Mouse (Mus musculus) forebrain, embryonic 16.5 days (tissue): ENCODE data around the gene Gucy1b1. TPM values are rescaled to one million over a fixed set of nuclear protein-coding genes. Genes with fewer than 3 reads are reported as not detected.

Source experiments
- ATAC-seq: fragments of 200-750 bp; cut with Nextera tagmentation; 2 replicates; pipeline ENCODE4 v1.8.0; 2017; ENCODE audit warnings: mild to moderate bottlenecking, moderate library complexity
- H3K27ac ChIP-seq: fragments of 300-500 bp; sonication (generic); 2 replicates; pipeline ENCODE4 v1.5.1; 2014; ENCODE audit warnings: low read length, control low read depth
- H3K27me3 ChIP-seq: fragments of 300-500 bp; sonication (generic); replicated peaks from 2 replicates; pipeline ENCODE4 v1.6.1; 2014; ENCODE audit warnings: low read length; ENCODE audit not compliant: control insufficient read depth, insufficient read depth
- H3K36me3 ChIP-seq: fragments of 300-500 bp; sonication (generic); 2 replicates; pipeline ENCODE4 v1.6.1; 2014; ENCODE audit not compliant: control insufficient read depth, insufficient read depth
- H3K4me1 ChIP-seq: fragments of 300-500 bp; sonication (generic); replicated peaks from 2 replicates; pipeline ENCODE4 v1.6.1; 2014; ENCODE audit warnings: low read length; ENCODE audit not compliant: control insufficient read depth, insufficient read depth
- H3K4me2 ChIP-seq: fragments of 300-500 bp; sonication (generic); 2 replicates; pipeline ENCODE4 v1.6.1; 2014; ENCODE audit warnings: mild to moderate bottlenecking, low read length, control low read depth
- H3K4me3 ChIP-seq: fragments of 300-500 bp; sonication (generic); replicated peaks from 2 replicates; pipeline ENCODE4 v1.5.1; 2014; ENCODE audit warnings: mild to moderate bottlenecking, low read length, control low read depth
- H3K9ac ChIP-seq: fragments of 300-500 bp; sonication (generic); replicated peaks from 2 replicates; pipeline ENCODE4 v1.6.1; 2014; ENCODE audit warnings: low read depth, low read length, control low read depth
- H3K9me3 ChIP-seq: fragments of 300-500 bp; sonication (generic); 2 replicates; pipeline ENCODE4 v1.6.1; 2016; ENCODE audit warnings: low read length; ENCODE audit not compliant: control insufficient read depth
- WGBS: fragments of 180-500 bp; shearing (Covaris S2); extraction: QIAGEN DNeasy Blood & Tissue Kit; methylation state at CpG from one replicate; pipeline ENCODE4 v1.1.7; 2014; 5-methylcytosine and 5-hydroxymethylcytosine counted together
- polyA plus RNA-seq: library from polyadenylated mRNA; unstranded; fragments of >200 nt; fragmentation: Nextera tagmentation; extraction: Ambion mirVana; gene quantifications from 2 replicates; pipeline ENCODE4 v1.2.1, GENCODE M21; 2015

The Gucy1b1 gene
- polyA plus RNA-seq, 1 experiment from 2014 or later = 79.4 TPM

GRCm38 (mm10) chr3:82046087-82046486 is 28.4 kb downstream of the Gucy1b1 start:
- Histone ChIP-seq H3K9ac (no peak overlapping the region), H3K4me3 (no peak overlapping the region), H3K9me3 (no peaks in the 10 kb centered on the region), H3K36me3 (no peaks in the 10 kb centered on the region), H3K27me3 (no peaks in the 10 kb centered on the region), H3K27ac (peak overlapping the region; percentile 16), H3K4me2 (no peak overlapping the region), H3K4me1 (peaks cover 7% of the 10 kb centered on the region)
- WGBS = 82% methylated on average over 8 of the region's 8 CpGs
- peak; percentile 43 for ATAC-seq

GRCm38 (mm10) chr3:82044902-82045301 is 29.6 kb downstream of the Gucy1b1 start:
- WGBS = 82% methylated on average over 5 of the region's 5 CpGs

GRCm38 (mm10) chr3:82043676-82044075 is 30.8 kb downstream of the Gucy1b1 start:
- WGBS = 86% methylated on average over 6 of the region's 6 CpGs
- no peak overlapping the region for H3K27ac ChIP-seq
- no peak overlapping the region for H3K4me2 ChIP-seq
- peaks cover 6% of the 10 kb centered on the region; the same call in 1 of the 2 replicates for H3K36me3 ChIP-seq
- no peak overlapping the region for H3K4me3 ChIP-seq
- ATAC-seq = no peak
- no peaks in the 10 kb centered on the region for H3K27me3 ChIP-seq
- peaks cover 3% of the 10 kb centered on the region for H3K4me1 ChIP-seq
- H3K9ac ChIP-seq = no peak overlapping the region
- H3K9me3 ChIP-seq = no peaks in the 10 kb centered on the region

More at GRCm38 (mm10) chr3:82044902-82045301, 29.6 kb downstream of the Gucy1b1 start:
- no peak overlapping the region for H3K9ac ChIP-seq
- H3K4me3 ChIP-seq = no peak overlapping the region
- no peak overlapping the region for H3K27ac ChIP-seq
- H3K9me3 ChIP-seq = no peaks in the 10 kb centered on the region
- peaks cover 7% of the 10 kb centered on the region for H3K4me1 ChIP-seq
- no peak for ATAC-seq
- no peaks in the 10 kb centered on the region for H3K27me3 ChIP-seq
- H3K4me2 ChIP-seq = no peak overlapping the region
- peaks cover under 1% of the 10 kb centered on the region; the same call in 1 of the 2 replicates for H3K36me3 ChIP-seq

- Histone ChIP-seq H3K4me3 (no peak overlapping the region), H3K9ac (no peak overlapping the region), H3K4me2 (no peak overlapping the region), H3K36me3 (peaks cover 13% of the 10 kb centered on the region), H3K9me3 (no peaks in the 10 kb centered on the region), H3K27me3 (no peaks in the 10 kb centered on the region), H3K27ac (no peak overlapping the region), H3K4me1 (no peaks in the 10 kb centered on the region)
- WGBS = 75% methylated on average over 2 of the region's 2 CpGs
- no peak for ATAC-seq
Observed at GRCm38 (mm10) chr3:82036262-82037044, 38.0 kb downstream of the Gucy1b1 start.

GRCm38 (mm10) chr3:82030008-82030748 is 44.3 kb downstream of the Gucy1b1 start:
- Histone ChIP-seq H3K9ac (no peak overlapping the region), H3K4me2 (no peak overlapping the region), H3K27ac (no peak overlapping the region), H3K4me1 (no peaks in the 10 kb centered on the region), H3K9me3 (no peaks in the 10 kb centered on the region), H3K4me3 (no peak overlapping the region), H3K27me3 (no peaks in the 10 kb centered on the region), H3K36me3 (0 out of 2 replicates have a peak, but pooled peaks cover 3% of the 10 kb centered on the region)
- WGBS = 84% methylated on average over 1 of the region's 1 CpGs
- ATAC-seq = no peak

GRCm38 (mm10) chr3:82029229-82029628 is 45.3 kb downstream of the Gucy1b1 start:
- H3K27ac ChIP-seq = no peak overlapping the region
- H3K4me1 ChIP-seq = no peaks in the 10 kb centered on the region
- peak; percentile 81 for ATAC-seq
- under 1% methylated on average over 3 of the region's 3 CpGs for WGBS
- H3K4me2 ChIP-seq = no peak overlapping the region
- 0 out of 2 replicates have a peak, but pooled peaks cover 3% of the 10 kb centered on the region for H3K36me3 ChIP-seq
- H3K9me3 ChIP-seq = no peaks in the 10 kb centered on the region
- no peaks in the 10 kb centered on the region for H3K27me3 ChIP-seq
- H3K4me3 ChIP-seq = no peak overlapping the region
- H3K9ac ChIP-seq = no peak overlapping the region

- 60% methylated on average over 1 of the region's 1 CpGs for WGBS
- H3K4me3 ChIP-seq = no peak overlapping the region
- H3K4me1 ChIP-seq = no peaks in the 10 kb centered on the region
- no peaks in the 10 kb centered on the region for H3K36me3 ChIP-seq
- ATAC-seq = peak; percentile 66
- no peaks in the 10 kb centered on the region for H3K9me3 ChIP-seq
- H3K27me3 ChIP-seq = no peaks in the 10 kb centered on the region
- no peak overlapping the region for H3K27ac ChIP-seq
- no peak overlapping the region for H3K4me2 ChIP-seq
- H3K9ac ChIP-seq = no peak overlapping the region
Observed at GRCm38 (mm10) chr3:82027286-82027685, 47.2 kb downstream of the Gucy1b1 start.

- 76% methylated on average over 3 of the region's 3 CpGs for WGBS
- Histone ChIP-seq H3K36me3 (no peaks in the 10 kb centered on the region), H3K4me2 (no peak overlapping the region), H3K4me3 (no peak overlapping the region), H3K9ac (no peak overlapping the region), H3K9me3 (no peaks in the 10 kb centered on the region), H3K4me1 (no peaks in the 10 kb centered on the region), H3K27ac (no peak overlapping the region), H3K27me3 (no peaks in the 10 kb centered on the region)
- ATAC-seq = no peak
Observed at GRCm38 (mm10) chr3:82023065-82023464, 51.4 kb downstream of the Gucy1b1 start.

- no peaks in the 10 kb centered on the region for H3K4me1 ChIP-seq
- H3K36me3 ChIP-seq = no peaks in the 10 kb centered on the region
- H3K4me2 ChIP-seq = no peak overlapping the region
- ATAC-seq = no peak
- WGBS = 93% methylated on average over 8 of the region's 8 CpGs
- no peaks in the 10 kb centered on the region for H3K27me3 ChIP-seq
- H3K27ac ChIP-seq = no peak overlapping the region
- H3K9me3 ChIP-seq = no peaks in the 10 kb centered on the region
- H3K9ac ChIP-seq = no peak overlapping the region
- H3K4me3 ChIP-seq = no peak overlapping the region
Observed at GRCm38 (mm10) chr3:82022421-82022920, 52.0 kb downstream of the Gucy1b1 start.
